In the genomic region with DNA sequence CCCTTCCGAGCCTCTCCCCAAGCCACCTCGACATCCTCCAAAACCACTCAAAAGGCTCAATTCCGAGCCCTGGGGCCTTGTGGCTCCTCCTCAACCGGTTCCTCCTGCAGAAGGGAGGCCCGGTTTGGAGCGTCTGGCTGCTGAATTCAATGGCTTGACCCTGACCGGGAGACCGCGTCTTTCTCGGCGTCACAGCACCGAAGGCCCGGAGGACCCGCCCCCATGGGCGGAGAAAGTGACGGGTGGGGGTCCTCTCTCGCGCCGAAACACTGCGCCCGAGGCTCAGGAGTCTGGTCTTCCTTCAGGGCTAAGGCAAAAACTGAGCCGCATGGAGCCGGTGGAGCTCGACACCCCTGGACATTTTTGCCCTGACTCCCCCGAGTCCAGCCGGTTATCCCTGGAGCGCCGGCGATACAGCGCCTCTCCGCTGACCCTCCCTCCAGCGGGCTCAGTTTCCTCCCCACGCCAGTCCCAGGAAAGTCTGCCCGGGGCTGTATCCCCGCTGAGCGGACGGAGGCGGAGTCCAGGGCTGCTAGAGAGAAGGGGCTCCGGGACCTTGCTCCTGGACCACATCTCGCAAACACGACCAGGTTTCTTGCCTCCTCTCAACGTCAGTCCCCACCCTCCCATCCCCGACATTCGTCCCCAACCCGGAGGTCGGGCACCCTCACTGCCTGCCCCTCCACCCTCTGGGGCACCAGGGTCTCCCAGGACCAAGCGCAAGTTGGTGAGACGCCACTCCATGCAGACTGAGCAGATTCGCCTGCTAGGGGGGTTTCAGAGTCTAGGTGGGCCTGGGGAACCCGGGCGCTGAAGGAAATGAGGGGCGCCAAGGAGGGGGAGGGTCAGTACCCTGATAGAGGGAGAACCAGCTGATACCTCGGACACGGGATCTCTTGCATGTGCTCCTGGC, we compare ENCODE assay signal across 8 mouse cellular contexts. TPM values are rescaled to one million over a fixed set of nuclear protein-coding genes. Genes with fewer than 3 reads are reported as not detected.
A peak's percentile ranks its signal among the peaks of the same experiment; 100 is the strongest.
DNase-seq lines count a peak whose midpoint lies in the region; ATAC-seq and TF ChIP-seq lines count a peak whose summit lies in the region.

No protein-coding gene starts in this region.

- peak overlapping the region; percentile 81 for H3K27ac ChIP-seq in embryonic facial prominence, embryonic 10.5 days (replicated peaks)
- peak overlapping the region; percentile 78 for H3K27ac ChIP-seq in heart, embryonic 11.5 days (ENCODE audit: low read depth, low read length)
- H3K27ac ChIP-seq in kidney, embryonic 14.5 days (ENCODE audit: low read depth, low read length): peak overlapping the region; percentile 55; the same call in 1 of the 2 replicates
- H3K27ac ChIP-seq in liver, embryonic 14.5 days: no peak overlapping the region
- peak overlapping the region; percentile 75 for H3K27ac ChIP-seq in neural tube, embryonic 14.5 days (ENCODE audit: low read depth, low read length)

- peak overlapping the region; percentile 83 for H3K9ac ChIP-seq in heart, embryonic 11.5 days (ENCODE audit: low read depth, low read length)
- H3K9ac ChIP-seq in kidney, embryonic 14.5 days (ENCODE audit: low read depth, low read length): peak overlapping the region; percentile 62
- no peak overlapping the region for H3K9ac ChIP-seq in liver, embryonic 14.5 days (replicated peaks)
- peak overlapping the region; percentile 69 for H3K9ac ChIP-seq in neural tube, embryonic 14.5 days (replicated peaks; ENCODE audit: low read depth, low read length)

- WGBS in embryonic facial prominence, embryonic 10.5 days: 1% methylated on average over 54 of the region's 54 CpGs
- WGBS in heart, embryonic 11.5 days (ENCODE audit: insufficient replicate concordance): 3% methylated on average over 54 of the region's 54 CpGs
- WGBS in kidney, embryonic 14.5 days: 2% methylated on average over 54 of the region's 54 CpGs
- 4% methylated on average over 54 of the region's 54 CpGs for WGBS in liver, embryonic 14.5 days (ENCODE audit: insufficient replicate concordance)
- 1% methylated on average over 47 of the region's 54 CpGs for WGBS in neural tube, embryonic 14.5 days

- peak overlapping the region; percentile 98 for H3K4me2 ChIP-seq in heart, embryonic 11.5 days
- H3K4me2 ChIP-seq in kidney, embryonic 14.5 days (replicated peaks; ENCODE audit: low read depth, low read length): peak overlapping the region; percentile 96
- H3K4me2 ChIP-seq in liver, embryonic 14.5 days (ENCODE audit: low read depth): peak overlapping the region; percentile 57
- peak overlapping the region; percentile 64 for H3K4me2 ChIP-seq in neural tube, embryonic 14.5 days (ENCODE audit: low read depth, low read length)

- peak; percentile 42 for DNase-seq in urinary bladder, adult 2 months (ENCODE audit: low spot score)
- no peak for DNase-seq in urinary bladder, postnatal 10 days (ENCODE audit: low spot score)
- DNase-seq in embryonic facial prominence, embryonic 10.5 days (ENCODE audit: low spot score): peak; percentile 87
- no peak for DNase-seq in liver, embryonic 14.5 days (ENCODE audit: low read depth in 3 of 3, low spot score in 3 of 3)

- no peak for TF ChIP-seq CTCF in liver, embryonic 14.5 days (IDR thresholded peaks at IDR 0.05; ENCODE audit: low read depth)

- H3K4me3 ChIP-seq in embryonic facial prominence, embryonic 10.5 days: peak overlapping the region; percentile 59
- H3K4me3 ChIP-seq in heart, embryonic 11.5 days (ENCODE audit: low read depth, low read length): peak overlapping the region; percentile 65
- H3K4me3 ChIP-seq in kidney, embryonic 14.5 days (ENCODE audit: low read length): peak overlapping the region; percentile 47
- peak overlapping the region; percentile 10 to 35; a peak in 3 of 4 replicates for H3K4me3 ChIP-seq in liver, embryonic 14.5 days (ENCODE audit: insufficient read depth in 1 of 2, low read depth in 2 of 2, low read length in 2 of 2)
- peak overlapping the region; percentile 54 for H3K4me3 ChIP-seq in neural tube, embryonic 14.5 days (ENCODE audit: low read depth, low read length)

- H3K9me3 ChIP-seq in embryonic facial prominence, embryonic 10.5 days: no peaks in the 10 kb centered on the region
- H3K9me3 ChIP-seq in heart, embryonic 11.5 days (replicated peaks; ENCODE audit: control insufficient read depth, low read length): no peaks in the 10 kb centered on the region
- H3K9me3 ChIP-seq in kidney, embryonic 14.5 days (ENCODE audit: control insufficient read depth, low read length): no peaks in the 10 kb centered on the region
- no peaks in the 10 kb centered on the region for H3K9me3 ChIP-seq in liver, embryonic 14.5 days (ENCODE audit: control insufficient read depth, low read length)
- no peaks in the 10 kb centered on the region for H3K9me3 ChIP-seq in neural tube, embryonic 14.5 days (ENCODE audit: control insufficient read depth, low read length)

- no peak for TF ChIP-seq EP300 in liver, embryonic 14.5 days (IDR thresholded peaks at IDR 0.05; ENCODE audit: low read depth)

- peaks cover 54% of the 10 kb centered on the region for H3K27me3 ChIP-seq in embryonic facial prominence, embryonic 10.5 days (replicated peaks; ENCODE audit: low read depth, poor library complexity, severe bottlenecking)
- H3K27me3 ChIP-seq in heart, embryonic 11.5 days (ENCODE audit: control insufficient read depth, insufficient read depth, low read length): peaks cover 2% of the 10 kb centered on the region; the same call in 1 of the 2 replicates
- peaks cover 32% of the 10 kb centered on the region for H3K27me3 ChIP-seq in kidney, embryonic 14.5 days (ENCODE audit: control insufficient read depth, insufficient read depth, low read length)
- peaks cover 79% of the 10 kb centered on the region for H3K27me3 ChIP-seq in liver, embryonic 14.5 days (ENCODE audit: control insufficient read depth, insufficient read depth, low read length)
- no peaks in the 10 kb centered on the region for H3K27me3 ChIP-seq in neural tube, embryonic 14.5 days (ENCODE audit: control insufficient read depth, insufficient read depth, low read length)

- peaks cover 1% of the 10 kb centered on the region for H3K36me3 ChIP-seq in embryonic facial prominence, embryonic 10.5 days (replicated peaks)
- H3K36me3 ChIP-seq in heart, embryonic 11.5 days (ENCODE audit: control insufficient read depth, insufficient read depth, low read length): no peaks in the 10 kb centered on the region
- H3K36me3 ChIP-seq in kidney, embryonic 14.5 days (ENCODE audit: control insufficient read depth, insufficient read depth, low read length): no peaks in the 10 kb centered on the region
- H3K36me3 ChIP-seq in liver, embryonic 14.5 days (replicated peaks; ENCODE audit: control insufficient read depth, insufficient read depth, low read depth): no peaks in the 10 kb centered on the region
- no peaks in the 10 kb centered on the region for H3K36me3 ChIP-seq in neural tube, embryonic 14.5 days (ENCODE audit: control insufficient read depth, insufficient read depth, low read length)

- H3K4me1 ChIP-seq in embryonic facial prominence, embryonic 10.5 days: peaks cover 80% of the 10 kb centered on the region
- H3K4me1 ChIP-seq in heart, embryonic 11.5 days (ENCODE audit: control insufficient read depth, insufficient read depth, low read length): peaks cover 38% of the 10 kb centered on the region
- H3K4me1 ChIP-seq in kidney, embryonic 14.5 days (ENCODE audit: control insufficient read depth, insufficient read depth, low read length): peaks cover 37% of the 10 kb centered on the region
- no peaks in the 10 kb centered on the region; a peak in 1 of 4 replicates for H3K4me1 ChIP-seq in liver, embryonic 14.5 days (replicated peaks; ENCODE audit: control insufficient read depth in 2 of 2, insufficient read depth in 2 of 2, low read length in 1 of 2)
- H3K4me1 ChIP-seq in neural tube, embryonic 14.5 days (ENCODE audit: control insufficient read depth, insufficient read depth, low read length): peaks cover 38% of the 10 kb centered on the region

- ATAC-seq in heart, embryonic 11.5 days (replicated peaks; ENCODE audit: insufficient number of reproducible peaks, low FRiP score, low TSS enrichment): 0 out of 2 replicates have a peak, but pooled peaks have one; percentile 4
- ATAC-seq in kidney, embryonic 14.5 days (ENCODE audit: low FRiP score, low TSS enrichment): peak; percentile 8; the same call in 1 of the 2 replicates
- ATAC-seq in liver, embryonic 14.5 days (ENCODE audit: insufficient read depth): no peak
- no peak for ATAC-seq in neural tube, embryonic 14.5 days (ENCODE audit: low read depth)
- no peak for ATAC-seq in granulocyte monocyte progenitor cell, adult 5-6 weeks (replicated peaks; ENCODE audit: poor library complexity, severe bottlenecking)

RNA-seq across cellular contexts. Expression of a gene that starts 2.0 kb away (rescaled TPM):
- 0.70 and 1.1 TPM in 2 replicates for polyA plus RNA-seq in urinary bladder, adult 2 months (2012; rRNA removed)
- 0.66 and 0.99 TPM in 2 replicates for polyA plus RNA-seq in embryonic facial prominence, embryonic 10.5 days (2016; fragmentation: Nextera tagmentation; extraction: Ambion mirVana)
- polyA plus RNA-seq in heart, embryonic 11.5 days (2014; fragmentation: Nextera tagmentation; extraction: Ambion mirVana): 9.0 TPM in 2 replicates
- 1.8 and 2.4 TPM in 2 replicates for polyA plus RNA-seq in kidney, embryonic 14.5 days (2014; fragmentation: Nextera tagmentation; extraction: Ambion mirVana)
- 0.08 TPM in 2 replicates for polyA plus RNA-seq in liver, embryonic 14.5 days (2012; rRNA removed)
- polyA plus RNA-seq in liver, embryonic 14.5 days (2014; fragmentation: Nextera tagmentation; extraction: Ambion mirVana): not detected in 2 replicates
- 18.6 and 21.0 TPM in 2 replicates for polyA plus RNA-seq in neural tube, embryonic 14.5 days (2014; fragmentation: Nextera tagmentation; extraction: Ambion mirVana)
- total RNA-seq in granulocyte monocyte progenitor cell, adult 5-6 weeks (2014; fragmentation: Nextera tagmentation): not detected in 2 replicates
- not detected in 2 replicates for total RNA-seq in granulocyte monocyte progenitor cell, adult 5-6 weeks (2017)

RNA-seq across cellular contexts. Expression of a gene that starts 2.5 kb away (rescaled TPM):
- 57.6 and 66.0 TPM in 2 replicates for polyA plus RNA-seq in urinary bladder, adult 2 months (2012; rRNA removed)
- 5.2 and 5.6 TPM in 2 replicates for polyA plus RNA-seq in embryonic facial prominence, embryonic 10.5 days (2016; fragmentation: Nextera tagmentation; extraction: Ambion mirVana)
- polyA plus RNA-seq in heart, embryonic 11.5 days (2014; fragmentation: Nextera tagmentation; extraction: Ambion mirVana): 6.4 and 6.7 TPM in 2 replicates
- polyA plus RNA-seq in kidney, embryonic 14.5 days (2014; fragmentation: Nextera tagmentation; extraction: Ambion mirVana): 5.8 and 7.0 TPM in 2 replicates
- 2.7 and 2.9 TPM in 2 replicates for polyA plus RNA-seq in liver, embryonic 14.5 days (2012; rRNA removed)
- polyA plus RNA-seq in liver, embryonic 14.5 days (2014; fragmentation: Nextera tagmentation; extraction: Ambion mirVana): 0.32 and 0.48 TPM in 2 replicates
- polyA plus RNA-seq in neural tube, embryonic 14.5 days (2014; fragmentation: Nextera tagmentation; extraction: Ambion mirVana): 7.4 and 7.6 TPM in 2 replicates
- 2.2 and 2.3 TPM in 2 replicates for total RNA-seq in granulocyte monocyte progenitor cell, adult 5-6 weeks (2014; fragmentation: Nextera tagmentation)
- 1.7 and 2.1 TPM in 2 replicates for total RNA-seq in granulocyte monocyte progenitor cell, adult 5-6 weeks (2017)

RNA-seq across cellular contexts. Expression of a gene that starts 4.4 kb away (rescaled TPM):
- 44.4 and 59.0 TPM in 2 replicates for polyA plus RNA-seq in urinary bladder, adult 2 months (2012; rRNA removed)
- polyA plus RNA-seq in embryonic facial prominence, embryonic 10.5 days (2016; fragmentation: Nextera tagmentation; extraction: Ambion mirVana): 30.0 and 33.1 TPM in 2 replicates
- 21.4 and 23.8 TPM in 2 replicates for polyA plus RNA-seq in heart, embryonic 11.5 days (2014; fragmentation: Nextera tagmentation; extraction: Ambion mirVana)
- polyA plus RNA-seq in kidney, embryonic 14.5 days (2014; fragmentation: Nextera tagmentation; extraction: Ambion mirVana): 18.0 and 22.3 TPM in 2 replicates
- 6.2 and 11.8 TPM in 2 replicates for polyA plus RNA-seq in liver, embryonic 14.5 days (2012; rRNA removed)
- polyA plus RNA-seq in liver, embryonic 14.5 days (2014; fragmentation: Nextera tagmentation; extraction: Ambion mirVana): 3.0 and 3.3 TPM in 2 replicates
- 20.5 and 22.9 TPM in 2 replicates for polyA plus RNA-seq in neural tube, embryonic 14.5 days (2014; fragmentation: Nextera tagmentation; extraction: Ambion mirVana)
- total RNA-seq in granulocyte monocyte progenitor cell, adult 5-6 weeks (2014; fragmentation: Nextera tagmentation): 15.6 and 43.7 TPM in 2 replicates
- total RNA-seq in granulocyte monocyte progenitor cell, adult 5-6 weeks (2017): 50.5 and 57.8 TPM in 2 replicates

RNA-seq across cellular contexts. Expression of a gene that starts 21.6 kb away (rescaled TPM):
- not detected in 2 replicates for polyA plus RNA-seq in urinary bladder, adult 2 months (2012; rRNA removed)
- polyA plus RNA-seq in embryonic facial prominence, embryonic 10.5 days (2016; fragmentation: Nextera tagmentation; extraction: Ambion mirVana): 1.6 and 1.9 TPM in 2 replicates
- 1.2 and 1.5 TPM in 2 replicates for polyA plus RNA-seq in heart, embryonic 11.5 days (2014; fragmentation: Nextera tagmentation; extraction: Ambion mirVana)
- 0.72 and 1.3 TPM in 2 replicates for polyA plus RNA-seq in kidney, embryonic 14.5 days (2014; fragmentation: Nextera tagmentation; extraction: Ambion mirVana)
- not detected in 2 replicates for polyA plus RNA-seq in liver, embryonic 14.5 days (2012; rRNA removed)
- not detected in 2 replicates for polyA plus RNA-seq in liver, embryonic 14.5 days (2014; fragmentation: Nextera tagmentation; extraction: Ambion mirVana)
- 0.90 and 1.2 TPM in 2 replicates for polyA plus RNA-seq in neural tube, embryonic 14.5 days (2014; fragmentation: Nextera tagmentation; extraction: Ambion mirVana)
- total RNA-seq in granulocyte monocyte progenitor cell, adult 5-6 weeks (2014; fragmentation: Nextera tagmentation): not detected in 2 replicates
- not detected in 2 replicates for total RNA-seq in granulocyte monocyte progenitor cell, adult 5-6 weeks (2017)

RNA-seq across cellular contexts. Expression of a gene that starts 31.3 kb away (rescaled TPM):
- 31.0 and 41.8 TPM in 2 replicates for polyA plus RNA-seq in urinary bladder, adult 2 months (2012; rRNA removed)
- 242 and 244 TPM in 2 replicates for polyA plus RNA-seq in embryonic facial prominence, embryonic 10.5 days (2016; fragmentation: Nextera tagmentation; extraction: Ambion mirVana)
- polyA plus RNA-seq in heart, embryonic 11.5 days (2014; fragmentation: Nextera tagmentation; extraction: Ambion mirVana): 124 TPM in 2 replicates
- 167 and 236 TPM in 2 replicates for polyA plus RNA-seq in kidney, embryonic 14.5 days (2014; fragmentation: Nextera tagmentation; extraction: Ambion mirVana)
- polyA plus RNA-seq in liver, embryonic 14.5 days (2012; rRNA removed): 11.6 and 22.8 TPM in 2 replicates
- 69.1 and 73.6 TPM in 2 replicates for polyA plus RNA-seq in liver, embryonic 14.5 days (2014; fragmentation: Nextera tagmentation; extraction: Ambion mirVana)
- 115 and 117 TPM in 2 replicates for polyA plus RNA-seq in neural tube, embryonic 14.5 days (2014; fragmentation: Nextera tagmentation; extraction: Ambion mirVana)
- 112 and 120 TPM in 2 replicates for total RNA-seq in granulocyte monocyte progenitor cell, adult 5-6 weeks (2014; fragmentation: Nextera tagmentation)
- total RNA-seq in granulocyte monocyte progenitor cell, adult 5-6 weeks (2017): 64.5 and 64.7 TPM in 2 replicates

Comparison
In these comparisons a context has a peak if more than half of its experiments do, and no peak if none do; other contexts are left out.
1. DNase-seq: peak in urinary bladder, adult 2 months (single experiment) and embryonic facial prominence, embryonic 10.5 days (single experiment); none in urinary bladder, postnatal 10 days (single experiment) and liver, embryonic 14.5 days (0 of 3).
2. ATAC-seq: peak in heart, embryonic 11.5 days (single experiment) and kidney, embryonic 14.5 days (single experiment); none in liver, embryonic 14.5 days (single experiment), neural tube, embryonic 14.5 days (single experiment) and granulocyte monocyte progenitor cell, adult 5-6 weeks (single experiment).
3. Peak in every context shown above with its lines, with median percentiles within 50 percentile points of each other: H3K4me3 ChIP-seq and H3K4me2 ChIP-seq.